Mouse (Mus musculus): Measurements from ENCODE around the gene Ccn2.

Gene Ccn2

DNA sequence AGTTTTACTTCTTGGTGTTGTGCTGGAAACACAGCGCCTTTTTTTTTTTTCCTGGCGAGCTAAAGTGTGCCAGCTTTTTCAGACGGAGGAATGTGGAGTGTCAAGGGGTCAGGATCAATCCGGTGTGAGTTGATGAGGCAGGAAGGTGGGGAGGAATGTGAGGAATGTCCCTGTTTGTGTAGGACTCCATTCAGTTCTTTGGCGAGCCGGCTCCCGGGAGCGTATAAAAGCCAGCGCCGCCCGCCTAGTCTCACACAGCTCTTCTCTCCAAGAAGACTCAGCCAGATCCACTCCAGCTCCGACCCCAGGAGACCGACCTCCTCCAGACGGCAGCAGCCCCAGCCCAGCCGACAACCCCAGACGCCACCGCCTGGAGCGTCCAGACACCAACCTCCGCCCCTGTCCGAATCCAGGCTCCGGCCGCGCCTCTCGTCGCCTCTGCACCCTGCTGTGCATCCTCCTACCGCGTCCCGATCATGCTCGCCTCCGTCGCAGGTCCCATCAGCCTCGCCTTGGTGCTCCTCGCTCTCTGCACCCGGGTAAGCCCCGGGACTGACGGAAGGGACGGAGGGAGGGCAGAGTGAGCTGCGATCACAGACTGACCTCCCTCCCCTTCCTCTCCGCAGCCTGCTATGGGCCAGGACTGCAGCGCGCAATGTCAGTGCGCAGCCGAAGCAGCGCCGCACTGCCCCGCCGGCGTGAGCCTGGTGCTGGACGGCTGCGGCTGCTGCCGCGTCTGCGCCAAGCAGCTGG lies at the start of gene Ccn2:
Gene Ccn2 (plus strand): TSS at position 193 of the 753 bp plus-strand sequence.
- in situ Hi-C loops (cut with MboI, MseI) = no loop called here

DNA sequence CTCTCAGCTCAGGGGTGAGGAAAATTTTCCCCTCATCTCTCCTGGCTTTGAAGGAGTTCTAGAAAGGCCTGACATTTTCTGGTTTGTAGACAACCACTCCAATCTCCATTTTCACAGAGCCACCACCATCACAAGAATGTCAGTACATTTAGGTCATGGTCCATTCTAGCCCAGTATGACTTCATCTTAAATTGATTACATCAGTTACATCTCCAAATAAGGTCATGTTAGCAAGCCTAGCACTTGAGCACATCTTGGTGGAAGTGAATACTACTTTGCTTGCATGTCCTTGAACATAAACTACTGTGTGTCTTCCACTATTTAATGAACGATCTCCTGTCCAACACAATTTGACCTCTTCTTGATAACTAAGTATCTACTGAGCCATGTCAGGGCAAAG lies 42.4 kb upstream of the Ccn2 start:
- in situ Hi-C loops (cut with MboI, MseI) = no loop called here

- in situ Hi-C loops (cut with MboI, MseI) = no loop called here
These were observed 41.2 kb upstream of the Ccn2 start for GRCm38 (mm10) chr10:24554091-24554490.

- in situ Hi-C loops (cut with MboI, MseI) = no loop called here
These were observed 36.9 kb upstream of the Ccn2 start for GRCm38 (mm10) chr10:24558366-24558765.

- in situ Hi-C loops (cut with MboI, MseI) = no loop called here
These were observed 25.4 kb upstream of the Ccn2 start for GRCm38 (mm10) chr10:24569691-24570420.

GRCm38 (mm10) chr10:24572044-24572960 lies 22.9 kb upstream of the Ccn2 start:
- in situ Hi-C loops (cut with MboI, MseI) = no loop called here

DNA sequence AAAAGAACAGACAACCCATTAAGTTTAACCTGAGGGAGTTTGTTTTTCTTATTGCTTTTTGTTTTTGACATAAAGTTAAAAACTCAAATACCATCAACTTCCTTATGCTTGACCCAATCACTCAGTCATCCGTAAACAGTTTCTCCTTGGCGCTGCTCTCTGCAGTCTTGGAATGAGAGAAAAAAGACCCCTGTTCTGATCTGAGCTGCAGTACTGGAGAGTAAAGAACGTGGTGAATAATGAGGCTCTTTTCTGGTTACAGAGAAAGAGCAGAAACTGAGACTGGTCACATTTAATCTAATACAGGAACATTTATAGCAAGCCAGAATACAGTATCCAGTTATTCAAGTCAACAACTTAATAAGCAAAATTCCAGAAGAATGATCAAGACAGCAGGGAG lies 21.8 kb upstream of the Ccn2 start:
- in situ Hi-C loops (cut with MboI, MseI) = no loop called here

DNA sequence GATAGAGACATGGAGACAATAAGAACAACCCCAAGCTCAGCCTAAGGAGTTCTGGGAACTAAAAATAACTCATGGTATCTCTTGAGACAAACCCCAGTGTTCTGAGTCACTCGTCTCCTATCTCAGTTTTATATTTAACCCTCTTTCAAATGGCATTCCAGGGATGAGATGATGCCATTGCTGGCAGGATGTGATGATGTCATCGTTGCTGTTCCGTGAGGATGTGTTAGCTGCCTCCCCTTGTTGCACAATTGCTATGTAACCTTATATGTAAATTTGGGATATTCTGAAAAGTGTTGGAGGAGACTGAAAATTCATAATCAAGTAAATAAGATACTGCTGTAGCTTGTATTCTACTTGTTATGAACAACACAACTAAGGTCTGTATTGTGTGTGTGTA lies 14.2 kb upstream of the Ccn2 start:
- in situ Hi-C loops (cut with MboI, MseI) = no loop called here

DNA sequence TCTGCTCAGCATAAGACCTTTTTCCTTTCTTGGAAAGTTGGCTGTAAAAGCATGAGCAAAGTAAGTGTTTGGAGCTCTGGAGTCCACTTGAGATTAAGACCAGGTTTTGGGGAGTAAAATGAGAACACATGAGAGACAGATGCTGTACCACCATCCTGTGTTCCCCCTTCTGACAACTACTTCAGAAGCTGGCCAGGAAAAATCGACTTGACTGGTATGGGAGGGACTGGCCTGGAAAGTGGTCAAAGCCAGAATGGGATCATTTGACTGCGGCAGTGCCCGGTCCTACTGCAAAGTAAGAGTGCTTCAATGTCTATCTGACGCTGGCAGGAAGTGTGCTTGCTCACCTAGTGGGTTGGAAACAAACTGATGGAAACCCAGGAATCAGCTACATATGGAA lies 6.4 kb upstream of the Ccn2 start:
- in situ Hi-C loops (cut with MboI, MseI) = no loop called here

DNA sequence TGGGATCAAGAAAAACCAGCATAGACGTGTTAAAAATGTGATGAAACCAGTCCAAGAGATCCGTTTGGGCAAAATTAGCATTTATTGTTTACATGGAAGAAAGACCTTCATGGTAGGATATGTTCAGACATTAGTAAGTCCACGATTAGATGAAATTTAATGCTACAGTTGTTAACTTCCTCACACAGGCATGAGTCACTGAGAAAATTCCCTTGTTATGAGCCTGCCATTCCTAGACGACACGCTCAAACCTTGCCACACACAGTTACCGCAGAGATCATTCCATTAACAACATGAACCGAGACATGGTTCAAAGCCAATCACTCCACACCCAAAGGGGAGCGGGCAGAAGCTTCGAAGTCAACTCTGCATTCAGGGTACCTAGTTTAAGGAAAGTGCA lies 6.0 kb upstream of the Ccn2 start:
- in situ Hi-C loops (cut with MboI, MseI) = no loop called here

DNA sequence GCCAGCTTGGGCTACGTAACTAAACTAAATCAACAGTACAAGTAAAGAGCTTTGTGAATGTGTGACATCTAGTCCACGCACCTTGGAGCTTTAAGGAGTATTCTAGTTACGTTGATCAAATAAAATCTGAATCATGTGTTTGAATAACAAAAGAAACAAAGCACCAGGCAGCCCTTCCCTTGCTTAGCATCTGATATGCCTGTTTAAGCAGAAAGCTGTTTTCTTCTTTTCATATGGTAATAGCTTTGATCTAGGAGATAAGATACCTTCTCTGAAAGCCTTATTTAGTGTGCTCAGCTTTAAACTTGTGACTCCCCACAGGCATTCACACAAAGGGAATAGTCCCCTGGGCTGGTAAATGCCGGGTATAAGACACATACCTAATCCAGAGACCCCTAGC lies 4.7 kb upstream of the Ccn2 start:
- in situ Hi-C loops (cut with MboI, MseI) = no loop called here

DNA sequence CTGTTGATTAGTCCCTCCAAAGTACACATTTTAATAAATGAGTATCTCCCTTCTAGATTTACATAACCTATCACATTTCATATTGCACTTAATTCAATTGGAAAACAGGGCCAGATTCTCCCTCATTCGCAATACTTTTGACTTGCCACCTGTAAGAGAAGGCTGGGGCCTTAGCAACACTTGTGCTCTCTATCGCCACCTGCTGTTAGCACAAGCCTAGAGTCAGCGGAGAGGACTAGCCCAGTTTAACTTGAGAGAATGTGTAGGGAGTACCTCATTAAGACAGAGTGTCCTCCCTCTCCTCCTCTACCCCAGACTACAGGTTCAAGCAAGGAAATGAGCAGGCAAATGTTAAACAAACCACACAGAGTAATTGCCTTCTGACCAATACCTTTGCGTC lies 4.1 kb upstream of the Ccn2 start:
- in situ Hi-C loops (cut with MboI, MseI) = no loop called here

DNA sequence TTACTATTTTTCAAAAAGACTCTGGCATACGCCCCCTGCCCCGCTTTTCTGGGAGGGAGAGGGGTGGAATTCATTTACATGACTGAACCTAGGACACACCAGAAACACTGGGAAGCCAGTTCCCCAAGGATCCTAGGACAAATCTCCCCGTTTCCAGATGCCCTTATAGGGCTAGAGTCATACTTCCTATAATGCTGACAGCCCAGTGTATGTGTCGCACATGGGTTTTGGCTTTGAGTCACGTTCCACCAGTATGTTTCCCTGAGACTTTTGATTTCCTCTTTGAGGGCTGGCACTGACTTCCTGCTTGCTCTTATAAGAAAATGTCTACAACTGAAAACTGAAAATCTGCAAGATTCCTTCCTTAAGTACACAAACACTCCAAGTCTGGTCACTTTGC lies 3.5 kb upstream of the Ccn2 start:
- in situ Hi-C loops (cut with MboI, MseI) = no loop called here

DNA sequence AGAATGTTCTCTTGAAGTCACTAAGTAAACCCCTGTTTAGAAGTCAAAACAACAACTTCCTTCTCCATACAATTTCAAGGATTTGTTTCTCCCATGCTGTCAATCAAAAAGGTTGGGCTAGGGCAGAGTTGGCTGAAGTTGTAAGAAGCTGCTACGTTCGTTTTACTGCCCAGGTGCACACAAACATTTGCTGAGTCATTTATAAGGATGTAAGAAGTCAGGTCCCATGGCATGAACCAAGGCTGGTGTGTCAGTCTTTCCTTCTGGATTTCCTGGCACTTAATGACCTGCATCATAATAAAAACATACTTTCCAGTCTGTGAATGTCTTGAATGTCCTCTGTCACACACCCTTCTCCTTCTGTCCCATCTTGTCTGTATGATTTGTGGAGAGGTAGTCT lies 2.9 kb upstream of the Ccn2 start:
- in situ Hi-C loops (cut with MboI, MseI) = no loop called here

DNA sequence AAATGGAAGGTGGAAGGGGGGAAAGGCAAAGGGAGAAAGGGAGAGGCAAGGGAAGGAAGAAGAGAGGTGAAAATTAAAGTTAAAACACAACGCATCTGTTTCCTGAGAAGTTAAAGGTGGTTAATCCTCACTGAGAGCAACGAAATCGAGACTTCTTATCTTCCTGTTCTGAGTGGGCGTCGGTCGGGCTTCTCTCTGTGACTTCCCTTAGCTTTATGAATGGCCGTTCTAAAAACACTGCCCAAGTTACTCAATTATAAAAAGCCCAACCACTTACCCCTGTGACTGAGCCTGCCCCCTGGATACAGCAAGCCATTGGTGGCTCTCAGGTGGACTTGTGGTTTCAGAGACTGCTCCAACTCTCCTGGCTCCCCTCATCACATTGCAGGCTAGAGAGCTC lies 2.3 kb upstream of the Ccn2 start:
- in situ Hi-C loops (cut with MboI, MseI) = no loop called here

DNA sequence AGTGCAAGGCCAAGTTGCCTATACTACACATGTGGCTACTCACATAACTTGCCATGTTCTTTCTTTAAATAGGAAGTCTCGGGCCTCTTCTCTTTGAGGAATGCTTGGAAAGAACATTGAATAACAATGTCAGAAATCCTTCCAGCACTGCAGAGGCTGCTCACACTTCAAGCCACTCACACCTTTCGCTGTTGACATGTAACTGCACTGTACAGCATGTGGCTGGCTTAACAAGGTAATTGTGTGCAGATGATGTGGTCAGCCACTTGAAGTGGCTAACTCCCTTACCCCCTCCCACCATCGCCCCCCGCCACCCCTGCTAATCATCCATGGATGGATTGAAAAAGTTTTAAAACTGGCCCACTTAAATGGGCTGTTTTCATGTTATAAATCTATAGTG lies 1.7 kb upstream of the Ccn2 start:
- in situ Hi-C loops (cut with MboI, MseI) = no loop called here

GRCm38 (mm10) chr10:24596003-24596868 lies 994 bp downstream of the Ccn2 start:
- in situ Hi-C loops (cut with MboI, MseI) = no loop called here

GRCm38 (mm10) chr10:24596869-24597339 lies 1.7 kb downstream of the Ccn2 start:
- in situ Hi-C loops (cut with MboI, MseI) = no loop called here

GRCm38 (mm10) chr10:24597789-24598188 lies 2.5 kb downstream of the Ccn2 start:
- in situ Hi-C loops (cut with MboI, MseI) = no loop called here

DNA sequence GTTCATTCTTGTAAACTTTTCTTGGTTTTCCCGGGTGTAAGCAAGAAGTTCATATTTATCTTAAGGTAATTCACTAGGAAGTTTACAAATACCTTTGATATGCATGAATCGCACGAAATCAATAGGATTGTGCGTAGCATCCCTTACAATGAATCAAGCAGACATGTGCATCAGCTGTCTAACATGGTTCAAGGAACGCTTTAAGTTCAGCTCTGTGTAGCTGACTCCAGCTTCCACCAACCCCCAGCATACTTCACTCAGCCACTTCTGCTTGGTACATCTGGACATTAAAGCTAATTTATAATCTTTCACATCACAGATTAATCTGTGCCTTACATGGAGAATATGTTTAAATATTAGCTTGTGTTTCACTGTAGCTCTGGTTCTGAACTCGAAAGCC lies 3.5 kb downstream of the Ccn2 start:
- in situ Hi-C loops (cut with MboI, MseI) = no loop called here

- in situ Hi-C loops (cut with MboI, MseI) = no loop called here
These were observed 4.6 kb downstream of the Ccn2 start for GRCm38 (mm10) chr10:24599802-24600201.

All from T-helper 17 cell (primary cell).